Comparison of ENCODE assay signal across 29 mouse cellular contexts in genomic region chr6:91467106-91467505, GRCm38 (mm10). TPM values are rescaled to one million over a fixed set of nuclear protein-coding genes. Genes with fewer than 3 reads are reported as not detected.
DNase-seq lines count a peak whose midpoint lies in the region; ATAC-seq and TF ChIP-seq lines count a peak whose summit lies in the region.
"Had no signal": no experiment of that assay in that cellular context is flagged by ENCODE, and none has a peak within 500 bp of the region (broad histone marks: within the 10 kb centered on the region; RNA-seq: fewer than 3 reads in every experiment).

No protein-coding gene starts in this region.

- intact Hi-C loops in gastrocnemius, adult 2 months (cut with DNase I): no loop called here
- intact Hi-C loops in gastrocnemius, postnatal 14 days (cut with DNase I; ENCODE audit: low total_unique reads): no loop called here

- no peak overlapping the region for H3K27ac ChIP-seq in embryonic facial prominence, embryonic 13.5 days
- H3K27ac ChIP-seq in embryonic facial prominence, embryonic 10.5 days (replicated peaks): no peak overlapping the region
- H3K27ac ChIP-seq in gastrocnemius, adult 2 months: peak overlapping the region; percentile 67
- no peak overlapping the region for H3K27ac ChIP-seq in heart, embryonic 10.5 days
- no peak overlapping the region for H3K27ac ChIP-seq in stomach, postnatal 0 days (replicated peaks)
- H3K27ac ChIP-seq: embryonic facial prominence, embryonic 12.5 days; embryonic facial prominence, embryonic 15.5 days; forebrain, embryonic 10.5 days; forebrain, embryonic 13.5 days; forebrain, embryonic 15.5 days had no signal

- 81% methylated on average over 1 of the region's 1 CpGs for WGBS in embryonic facial prominence, embryonic 13.5 days
- 89% methylated on average over 1 of the region's 1 CpGs for WGBS in embryonic facial prominence, embryonic 10.5 days
- 86% methylated on average over 1 of the region's 1 CpGs for WGBS in heart, embryonic 10.5 days
- 85% methylated on average over 1 of the region's 1 CpGs for WGBS in stomach, postnatal 0 days

- peaks cover 63% of the 10 kb centered on the region for H3K36me3 ChIP-seq in embryonic facial prominence, embryonic 13.5 days
- peaks cover 90% of the 10 kb centered on the region for H3K36me3 ChIP-seq in embryonic facial prominence, embryonic 10.5 days (replicated peaks)
- H3K36me3 ChIP-seq in heart, embryonic 10.5 days: peaks cover 67% of the 10 kb centered on the region
- H3K36me3 ChIP-seq in stomach, postnatal 0 days (ENCODE audit: control insufficient read depth, insufficient read depth, low read length): peaks cover 13% of the 10 kb centered on the region; the same call in 1 of the 2 replicates

- H3K4me1 ChIP-seq in embryonic facial prominence, embryonic 13.5 days: peaks cover 6% of the 10 kb centered on the region
- peaks cover 6% of the 10 kb centered on the region for H3K4me1 ChIP-seq in embryonic facial prominence, embryonic 10.5 days
- H3K4me1 ChIP-seq in heart, embryonic 10.5 days: peaks cover 3% of the 10 kb centered on the region
- H3K4me1 ChIP-seq in stomach, postnatal 0 days (replicated peaks; ENCODE audit: control insufficient read depth, insufficient read depth): no peaks in the 10 kb centered on the region; the same call in 1 of the 2 replicates

- no peak for TF ChIP-seq CTCF in gastrocnemius, adult 2 months (IDR thresholded peaks at IDR 0.05)
- no peak for TF ChIP-seq CTCF in stomach, postnatal 0 days (IDR thresholded peaks at IDR 0.05; ENCODE audit: low read depth)

- no peak for ATAC-seq in embryonic facial prominence, embryonic 13.5 days (ENCODE audit: insufficient number of reproducible peaks, insufficient read depth, low FRiP score, low TSS enrichment, low read depth)
- peak; percentile 27; the same call in 1 of the 2 replicates for ATAC-seq in stomach, postnatal 0 days (ENCODE audit: low FRiP score, low TSS enrichment)
- ATAC-seq in megakaryocyte progenitor cell, adult 5-6 weeks (replicated peaks; ENCODE audit: poor library complexity): no peak
- ATAC-seq: CD4-positive, CD25-positive, alpha-beta regulatory T cell, adult 4 months; forebrain, embryonic 13.5 days; forebrain, embryonic 15.5 days had no signal

- no peaks in the 10 kb centered on the region for H3K9me3 ChIP-seq in embryonic facial prominence, embryonic 13.5 days
- no peaks in the 10 kb centered on the region for H3K9me3 ChIP-seq in embryonic facial prominence, embryonic 10.5 days
- H3K9me3 ChIP-seq in heart, embryonic 10.5 days: no peaks in the 10 kb centered on the region
- no peaks in the 10 kb centered on the region for H3K9me3 ChIP-seq in stomach, postnatal 0 days (ENCODE audit: control insufficient read depth, low read length)
- H3K9me3 ChIP-seq: embryonic facial prominence, embryonic 12.5 days; embryonic facial prominence, embryonic 15.5 days; forebrain, embryonic 10.5 days; forebrain, embryonic 13.5 days; forebrain, embryonic 15.5 days had no signal

- TF ChIP-seq EP300 in stomach, postnatal 0 days (optimal IDR thresholded peaks at IDR 0.05): no peak

- H3K4me3 ChIP-seq in embryonic facial prominence, embryonic 13.5 days: no peak overlapping the region
- no peak overlapping the region for H3K4me3 ChIP-seq in embryonic facial prominence, embryonic 10.5 days
- no peak overlapping the region for H3K4me3 ChIP-seq in gastrocnemius, adult 2 months
- no peak overlapping the region for H3K4me3 ChIP-seq in heart, embryonic 10.5 days
- H3K4me3 ChIP-seq in stomach, postnatal 0 days (ENCODE audit: low read depth, low read length): no peak overlapping the region
- H3K4me3 ChIP-seq: embryonic facial prominence, embryonic 12.5 days; embryonic facial prominence, embryonic 15.5 days; erythroblast, embryonic 14.5 days; forebrain, embryonic 10.5 days; forebrain, embryonic 13.5 days; forebrain, embryonic 15.5 days had no signal

- no peak overlapping the region for H3K4me2 ChIP-seq in embryonic facial prominence, embryonic 13.5 days
- H3K4me2 ChIP-seq in stomach, postnatal 0 days (replicated peaks; ENCODE audit: low read depth): no peak overlapping the region
- H3K4me2 ChIP-seq: embryonic facial prominence, embryonic 12.5 days; embryonic facial prominence, embryonic 15.5 days; forebrain, embryonic 13.5 days; forebrain, embryonic 15.5 days had no signal

- H3K27me3 ChIP-seq in embryonic facial prominence, embryonic 13.5 days: no peaks in the 10 kb centered on the region
- H3K27me3 ChIP-seq in embryonic facial prominence, embryonic 10.5 days (replicated peaks; ENCODE audit: low read depth, poor library complexity, severe bottlenecking): no peaks in the 10 kb centered on the region
- H3K27me3 ChIP-seq in heart, embryonic 10.5 days (ENCODE audit: insufficient read depth, poor library complexity, severe bottlenecking): no peaks in the 10 kb centered on the region
- H3K27me3 ChIP-seq in stomach, postnatal 0 days (ENCODE audit: control insufficient read depth, insufficient read depth, low read length): no peaks in the 10 kb centered on the region
- H3K27me3 ChIP-seq: CH12.LX; embryonic facial prominence, embryonic 12.5 days; embryonic facial prominence, embryonic 15.5 days; forebrain, embryonic 13.5 days; forebrain, embryonic 15.5 days had no signal

- 0 out of 2 replicates have a peak overlapping the region, but pooled peaks have one; percentile 2 for H3K9ac ChIP-seq in embryonic facial prominence, embryonic 13.5 days
- no peak overlapping the region for H3K9ac ChIP-seq in stomach, postnatal 0 days (ENCODE audit: low read length)
- H3K9ac ChIP-seq: embryonic facial prominence, embryonic 12.5 days; embryonic facial prominence, embryonic 15.5 days; forebrain, embryonic 13.5 days; forebrain, embryonic 15.5 days had no signal

- DNase-seq in embryonic facial prominence, embryonic 10.5 days (ENCODE audit: low spot score): no peak
- no peak for DNase-seq in gastrocnemius, adult 2 months
- no peak for DNase-seq in gastrocnemius, postnatal 14 days
- peak; percentile 92 for DNase-seq in heart, adult 11 months
- no peak for DNase-seq in heart, embryonic 10.5 days (ENCODE audit: low spot score)
- DNase-seq in stomach, postnatal 0 days (ENCODE audit: low spot score): no peak
- DNase-seq: adrenal gland, adult 2 months; adrenal gland, postnatal 10 days; adrenal gland, postnatal 25 days; B cell, adult 2 months; cerebellum, adult 11 months; cerebellum, adult 18-20 months; cerebellum, adult 8-10 months; cerebellum, adult 9-11 months; cerebellum, postnatal 14 days; cerebellum, postnatal 36 days; embryo, embryonic 11 days had no signal

RNA-seq across cellular contexts. Expression of gene Chchd4, which starts 6.2 kb away (rescaled TPM):
- 20.2 and 21.7 TPM in 2 replicates for polyA plus RNA-seq in embryonic facial prominence, embryonic 13.5 days (2015; fragmentation: Nextera tagmentation; extraction: Ambion mirVana)
- 35.3 and 38.2 TPM in 2 replicates for polyA plus RNA-seq in embryonic facial prominence, embryonic 10.5 days (2016; fragmentation: Nextera tagmentation; extraction: Ambion mirVana)
- 10 to 100 TPM in 1 of 2 experiments, 1 to 10 TPM in 1; 8.0 to 10.2 TPM for total RNA-seq in gastrocnemius, adult 2 months (2021)
- 1 to 10 TPM; 8.0 to 8.7 TPM for total RNA-seq in gastrocnemius, postnatal 14 days (2021)
- 40.7 and 42.5 TPM in 2 replicates for polyA plus RNA-seq in heart, embryonic 10.5 days (2016; fragmentation: Nextera tagmentation; extraction: Ambion mirVana)
- 14.7 TPM in 2 replicates for polyA plus RNA-seq in stomach, postnatal 0 days (2015; fragmentation: Nextera tagmentation; extraction: Ambion mirVana)
- 25.5 and 28.2 TPM in 2 replicates for total RNA-seq in megakaryocyte progenitor cell, adult 5-6 weeks (2015)
- total RNA-seq in megakaryocyte progenitor cell, adult 5-6 weeks (2017): 24.3 TPM in 2 replicates

RNA-seq across cellular contexts. Expression of gene Tmem43, which starts 6.4 kb away (rescaled TPM):
- polyA plus RNA-seq in embryonic facial prominence, embryonic 13.5 days (2015; fragmentation: Nextera tagmentation; extraction: Ambion mirVana): 59.0 and 61.7 TPM in 2 replicates
- polyA plus RNA-seq in embryonic facial prominence, embryonic 10.5 days (2016; fragmentation: Nextera tagmentation; extraction: Ambion mirVana): 62.5 and 66.1 TPM in 2 replicates
- total RNA-seq in gastrocnemius, adult 2 months (2021): 10 to 100 TPM; 21.0 to 25.3 TPM
- total RNA-seq in gastrocnemius, postnatal 14 days (2021): 10 to 100 TPM; 37.5 to 41.7 TPM
- polyA plus RNA-seq in heart, embryonic 10.5 days (2016; fragmentation: Nextera tagmentation; extraction: Ambion mirVana): 36.7 and 41.6 TPM in 2 replicates
- polyA plus RNA-seq in stomach, postnatal 0 days (2015; fragmentation: Nextera tagmentation; extraction: Ambion mirVana): 72.0 and 72.6 TPM in 2 replicates
- 53.7 and 59.0 TPM in 2 replicates for total RNA-seq in megakaryocyte progenitor cell, adult 5-6 weeks (2015)
- total RNA-seq in megakaryocyte progenitor cell, adult 5-6 weeks (2017): 58.1 and 70.3 TPM in 2 replicates

RNA-seq across cellular contexts. Expression of gene Xpc, which starts 48.6 kb away (rescaled TPM):
- polyA plus RNA-seq in embryonic facial prominence, embryonic 13.5 days (2015; fragmentation: Nextera tagmentation; extraction: Ambion mirVana): 20.9 and 21.0 TPM in 2 replicates
- 26.7 and 27.3 TPM in 2 replicates for polyA plus RNA-seq in embryonic facial prominence, embryonic 10.5 days (2016; fragmentation: Nextera tagmentation; extraction: Ambion mirVana)
- 1 to 10 TPM; 7.6 to 8.3 TPM for total RNA-seq in gastrocnemius, adult 2 months (2021)
- total RNA-seq in gastrocnemius, postnatal 14 days (2021): 1 to 10 TPM; 6.8 to 7.2 TPM
- 12.2 and 14.2 TPM in 2 replicates for polyA plus RNA-seq in heart, embryonic 10.5 days (2016; fragmentation: Nextera tagmentation; extraction: Ambion mirVana)
- 8.9 and 9.3 TPM in 2 replicates for polyA plus RNA-seq in stomach, postnatal 0 days (2015; fragmentation: Nextera tagmentation; extraction: Ambion mirVana)
- 31.1 and 31.6 TPM in 2 replicates for total RNA-seq in megakaryocyte progenitor cell, adult 5-6 weeks (2015)
- 79.0 and 80.6 TPM in 2 replicates for total RNA-seq in megakaryocyte progenitor cell, adult 5-6 weeks (2017)

RNA-seq across cellular contexts. Expression of gene Lsm3, which starts 48.6 kb away (rescaled TPM):
- polyA plus RNA-seq in embryonic facial prominence, embryonic 13.5 days (2015; fragmentation: Nextera tagmentation; extraction: Ambion mirVana): 281 and 293 TPM in 2 replicates
- polyA plus RNA-seq in embryonic facial prominence, embryonic 10.5 days (2016; fragmentation: Nextera tagmentation; extraction: Ambion mirVana): 444 and 453 TPM in 2 replicates
- total RNA-seq in gastrocnemius, adult 2 months (2021): 10 to 100 TPM; 22.7 to 37.0 TPM
- total RNA-seq in gastrocnemius, postnatal 14 days (2021): 10 to 100 TPM; 37.0 to 41.9 TPM
- 228 and 283 TPM in 2 replicates for polyA plus RNA-seq in heart, embryonic 10.5 days (2016; fragmentation: Nextera tagmentation; extraction: Ambion mirVana)
- polyA plus RNA-seq in stomach, postnatal 0 days (2015; fragmentation: Nextera tagmentation; extraction: Ambion mirVana): 107 and 121 TPM in 2 replicates
- total RNA-seq in megakaryocyte progenitor cell, adult 5-6 weeks (2015): 148 and 154 TPM in 2 replicates
- total RNA-seq in megakaryocyte progenitor cell, adult 5-6 weeks (2017): 468 and 492 TPM in 2 replicates

RNA-seq across cellular contexts. Expression of gene Wnt7a, which starts 55.9 kb away (rescaled TPM):
- 1.5 and 3.3 TPM in 2 replicates for polyA plus RNA-seq in embryonic facial prominence, embryonic 13.5 days (2015; fragmentation: Nextera tagmentation; extraction: Ambion mirVana)
- 1.2 and 5.4 TPM in 2 replicates for polyA plus RNA-seq in embryonic facial prominence, embryonic 10.5 days (2016; fragmentation: Nextera tagmentation; extraction: Ambion mirVana)
- not detected for total RNA-seq in gastrocnemius, adult 2 months (2021)
- not detected for total RNA-seq in gastrocnemius, postnatal 14 days (2021)
- 0.39 and 0.70 TPM in 2 replicates for polyA plus RNA-seq in heart, embryonic 10.5 days (2016; fragmentation: Nextera tagmentation; extraction: Ambion mirVana)
- not detected in 2 replicates for polyA plus RNA-seq in stomach, postnatal 0 days (2015; fragmentation: Nextera tagmentation; extraction: Ambion mirVana)
- not detected in 2 replicates for total RNA-seq in megakaryocyte progenitor cell, adult 5-6 weeks (2015)
- total RNA-seq in megakaryocyte progenitor cell, adult 5-6 weeks (2017): not detected in 2 replicates
- total RNA-seq: adrenal gland, adult 2 months; adrenal gland, postnatal 10 days; adrenal gland, postnatal 25 days; CH12.LX; common myeloid progenitor, adult 5-6 weeks; MEL had no signal
- polyA plus RNA-seq: adrenal gland, adult 2 months; CD4-positive, CD25-positive, alpha-beta regulatory T cell, adult 4 months; erythroblast, embryonic 14.5 days had no signal
